Mouse (Mus musculus) monocyte, adult 5-6 weeks (primary cell): ENCODE data around the gene Tagln3. TPM values are rescaled to one million over a fixed set of nuclear protein-coding genes. Genes with fewer than 3 reads are reported as not detected.

Experiments
- ATAC-seq: fragments of 153-309, 156-312 bp; replicated peaks from 2 replicates; pipeline ENCODE4 v1.8.0; 2017; ENCODE audit warnings: mild to moderate bottlenecking; ENCODE audit not compliant: low TSS enrichment, insufficient number of reproducible peaks, severe bottlenecking, poor library complexity, low FRiP score
- total RNA-seq: library from RNA; stranded (forward); fragments of 200-1000, 200-491, 200-594 nt; gene quantifications from 3 replicates; pipeline ENCODE4 v1.2.3, GENCODE M21; 2017

Gene Tagln3
- total RNA-seq, 1 experiment from 2014 or later = not detected

DNA sequence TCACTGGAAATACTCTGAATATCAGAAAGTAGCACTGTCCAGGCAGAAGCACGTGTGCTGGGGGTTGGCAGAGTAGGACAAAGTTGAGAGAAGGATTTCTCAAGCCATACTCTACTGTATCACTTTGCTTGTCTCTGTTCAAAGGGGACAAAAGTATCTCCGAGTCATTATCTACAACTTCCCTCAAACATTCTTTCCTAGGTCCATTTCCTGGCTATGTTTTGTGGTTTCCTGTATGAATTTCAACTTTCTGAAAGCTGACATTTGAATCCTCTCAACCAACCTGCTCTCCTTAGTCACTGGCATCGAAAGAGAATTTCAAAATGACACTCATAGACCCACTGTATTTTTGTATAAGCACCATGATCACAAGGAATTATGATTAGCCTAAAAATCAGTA lies 56.2 kb downstream of the Tagln3 start:
- ATAC-seq = no peak

DNA sequence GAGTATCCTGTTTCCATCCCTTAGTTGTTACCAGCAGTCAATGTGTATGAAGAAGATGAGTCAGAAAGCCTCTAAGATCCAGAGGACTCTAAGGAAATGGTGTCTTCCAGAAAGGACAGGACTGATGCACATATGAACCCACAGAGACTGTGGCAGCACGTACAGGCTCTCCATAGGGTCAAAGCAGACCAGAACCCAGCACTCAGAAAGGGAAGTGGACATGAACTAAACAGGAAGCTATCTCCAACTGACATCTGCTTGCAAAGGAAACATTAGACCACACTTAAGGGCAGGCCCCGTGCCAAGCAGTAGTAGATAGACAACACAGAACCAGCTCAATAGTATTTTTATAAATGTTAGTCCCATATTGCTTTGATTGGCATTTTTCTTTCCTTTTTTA lies 58.3 kb downstream of the Tagln3 start:
- peak; percentile 80; the same call in 1 of the 2 replicates for ATAC-seq

DNA sequence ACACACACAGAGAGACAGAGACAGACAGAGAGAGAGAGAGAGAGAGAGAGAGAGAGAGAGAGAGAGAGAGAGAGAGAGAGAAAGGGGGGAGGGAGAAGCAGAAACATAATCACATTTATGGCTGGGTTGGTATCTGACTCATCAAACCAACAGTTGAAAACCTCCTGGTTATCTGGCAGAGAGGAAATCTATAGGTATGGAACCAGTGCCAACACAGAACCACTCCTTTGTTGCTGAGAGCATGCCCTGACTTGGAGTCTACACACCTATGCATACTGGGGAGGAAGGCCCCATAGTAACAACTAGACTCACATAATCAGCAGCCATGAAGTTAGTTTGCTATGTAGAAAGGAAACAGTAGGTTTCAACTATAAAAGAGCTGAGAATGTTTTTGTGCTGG lies 62.0 kb downstream of the Tagln3 start:
- ATAC-seq = no peak

Other genes with a start within 250 kb of the Tagln3 start
- not detected in 3 replicates for gene Gm609, start 231.6 kb downstream of the Tagln3 start, total RNA-seq
- not detected in 3 replicates for gene Gm17783, start 192.6 kb downstream of the Tagln3 start, total RNA-seq
- not detected in 3 replicates for gene Slc9c1, start 189.3 kb downstream of the Tagln3 start, total RNA-seq
- gene Gcsam, start 114.2 kb downstream of the Tagln3 start, total RNA-seq = 0.58 TPM in 1 of 3 replicates, not detected in the others
- not detected in 3 replicates for gene BC016579, start 70.5 kb downstream of the Tagln3 start, total RNA-seq
- gene Tmprss7, start 30.9 kb downstream of the Tagln3 start, total RNA-seq = not detected in 3 replicates
- 19.0 to 34.7 TPM (median 24.2 TPM) in 3 replicates for gene Abhd10, start 18.3 kb upstream of the Tagln3 start, total RNA-seq
- gene Phldb2, start 229.0 kb upstream of the Tagln3 start, total RNA-seq = 0.87 TPM in 1 of 3 replicates, not detected in the others